30 mouse cellular contexts compared by ENCODE assay signal in genomic region chr12:101107722-101108121, GRCm38 (mm10).
"Had no signal": no experiment of that assay in that cellular context is flagged by ENCODE, and none has a peak within 500 bp of the region (broad histone marks: within the 10 kb centered on the region; RNA-seq: fewer than 3 reads in every experiment).

No protein-coding gene starts in this region.

- H3K4me3 ChIP-seq: embryonic facial prominence, embryonic 10.5 days; embryonic facial prominence, embryonic 12.5 days; embryonic facial prominence, embryonic 13.5 days; embryonic facial prominence, embryonic 15.5 days; erythroblast, embryonic 14.5 days; forebrain, embryonic 10.5 days; forebrain, embryonic 12.5 days; forebrain, embryonic 13.5 days; forebrain, embryonic 15.5 days; gastrocnemius, adult 2 months; heart, adult 2 months had no signal

- H3K4me2 ChIP-seq: embryonic facial prominence, embryonic 12.5 days; embryonic facial prominence, embryonic 13.5 days; embryonic facial prominence, embryonic 15.5 days; forebrain, embryonic 12.5 days; forebrain, embryonic 13.5 days; forebrain, embryonic 15.5 days had no signal

- ATAC-seq: forebrain, embryonic 13.5 days; forebrain, embryonic 14.5 days; forebrain, embryonic 15.5 days; forebrain, embryonic 16.5 days; forebrain, postnatal 0 days had no signal

- H3K9ac ChIP-seq: embryonic facial prominence, embryonic 12.5 days; embryonic facial prominence, embryonic 13.5 days; embryonic facial prominence, embryonic 15.5 days; forebrain, embryonic 12.5 days; forebrain, embryonic 13.5 days; forebrain, embryonic 15.5 days; forebrain, postnatal 0 days had no signal

- H3K4me1 ChIP-seq: embryonic facial prominence, embryonic 10.5 days; embryonic facial prominence, embryonic 12.5 days; embryonic facial prominence, embryonic 13.5 days; embryonic facial prominence, embryonic 15.5 days; forebrain, embryonic 12.5 days; forebrain, embryonic 13.5 days; forebrain, embryonic 15.5 days had no signal

- H3K27me3 ChIP-seq: embryonic facial prominence, embryonic 12.5 days; embryonic facial prominence, embryonic 13.5 days; embryonic facial prominence, embryonic 15.5 days; forebrain, embryonic 12.5 days; forebrain, embryonic 13.5 days; forebrain, embryonic 15.5 days had no signal

- H3K9me3 ChIP-seq: embryonic facial prominence, embryonic 10.5 days; embryonic facial prominence, embryonic 12.5 days; embryonic facial prominence, embryonic 13.5 days; embryonic facial prominence, embryonic 15.5 days; forebrain, embryonic 12.5 days; forebrain, embryonic 15.5 days had no signal

- DNase-seq: cerebellum, adult 18-20 months; cerebellum, adult 2 months; cerebellum, adult 8-10 months; cerebellum, adult 9-10 months; cerebellum, adult 9-11 months; cerebellum, postnatal 10 days; cerebellum, postnatal 14 days; cerebellum, postnatal 25 days; cerebellum, postnatal 36 days; embryo, embryonic 11 days; forebrain, postnatal 0 days; gastrocnemius, adult 2 months; gastrocnemius, postnatal 10 days; gastrocnemius, postnatal 14 days; gastrocnemius, postnatal 25 days; gastrocnemius, postnatal 36 days; heart, adult 11 months; heart, adult 18-20 months; heart, adult 2 months had no signal

- H3K36me3 ChIP-seq: embryonic facial prominence, embryonic 10.5 days; embryonic facial prominence, embryonic 12.5 days; embryonic facial prominence, embryonic 13.5 days; embryonic facial prominence, embryonic 15.5 days; forebrain, embryonic 10.5 days; forebrain, embryonic 12.5 days; forebrain, embryonic 15.5 days had no signal

- H3K27ac ChIP-seq: embryonic facial prominence, embryonic 10.5 days; embryonic facial prominence, embryonic 12.5 days; embryonic facial prominence, embryonic 13.5 days; embryonic facial prominence, embryonic 15.5 days; forebrain, embryonic 10.5 days; forebrain, embryonic 12.5 days; forebrain, embryonic 13.5 days; forebrain, embryonic 15.5 days; gastrocnemius, adult 2 months; heart, adult 2 months had no signal
